Mouse (Mus musculus): ENCODE measurements around the gene Unk.

GRCm38 (mm10) chr11:116055873-116056272 lies 25.8 kb downstream of the Unk start:
- TF ChIP-seq E2F4 (IDR thresholded peaks at IDR 0.05; ENCODE audit: borderline replicate concordance, low read depth, low read length) (no peak), MAX (IDR thresholded peaks at IDR 0.05; ENCODE audit: low read length) (no peak), POLR2A (IDR thresholded peaks at IDR 0.05; ENCODE audit: control insufficient read depth in 1 of 2, insufficient read depth in 1 of 2, low read depth in 1 of 2, low read length in 2 of 2, poor library complexity in 1 of 2) (no peak), USF1 (IDR thresholded peaks at IDR 0.05; ENCODE audit: low read depth, low read length) (no peak), POLR2AphosphoS2 (IDR thresholded peaks at IDR 0.05; ENCODE audit: low read length) (no peak), CTCF (IDR thresholded peaks at IDR 0.05 in 2 of 3, conservative IDR thresholded peaks at IDR 0.05 in 1 of 3; ENCODE audit: control insufficient read depth in 1 of 3, insufficient read depth in 1 of 3, low read depth in 2 of 3, low read length in 3 of 3, poor library complexity in 1 of 3, severe bottlenecking in 1 of 3) (no peak), CHD2 (IDR thresholded peaks at IDR 0.05; ENCODE audit: low read length) (no peak), KAT2A (conservative IDR thresholded peaks at IDR 0.05; ENCODE audit: low read depth, low read length) (no peak), SMC3 (IDR thresholded peaks at IDR 0.05; ENCODE audit: low read depth, low read length) (no peak), MEF2A (IDR thresholded peaks at IDR 0.05; ENCODE audit: extremely low read depth, insufficient replicate concordance, low read depth, low read length, poor library complexity, severe bottlenecking) (no peak), MYC (IDR thresholded peaks at IDR 0.05; ENCODE audit: low read depth, low read length) (no peak), MAZ (IDR thresholded peaks at IDR 0.05; ENCODE audit: low read depth, low read length) (no peak)

All from MEL (cell line).